Mouse (Mus musculus): Measurements from ENCODE around the gene Prrt2.

- TF ChIP-seq CTCF (IDR thresholded peaks at IDR 0.05; ENCODE audit: insufficient read depth, low read length) (no peak), POLR2A (IDR thresholded peaks at IDR 0.05; ENCODE audit: borderline replicate concordance, extremely low read depth, low read depth, low read length) (no peak)
Measured at GRCm38 (mm10) chr7:126999568-126999967, 21.4 kb downstream of the Prrt2 start.

Data from lung, adult 2 months (tissue).